Mouse (Mus musculus): ENCODE data around the gene Kif19a. TPM values are rescaled to one million over a fixed set of nuclear protein-coding genes. Genes with fewer than 3 reads are reported as not detected.

Gene Kif19a
- polyA plus RNA-seq, 1 experiment from 2014 or later = 0.17 TPM

DNA sequence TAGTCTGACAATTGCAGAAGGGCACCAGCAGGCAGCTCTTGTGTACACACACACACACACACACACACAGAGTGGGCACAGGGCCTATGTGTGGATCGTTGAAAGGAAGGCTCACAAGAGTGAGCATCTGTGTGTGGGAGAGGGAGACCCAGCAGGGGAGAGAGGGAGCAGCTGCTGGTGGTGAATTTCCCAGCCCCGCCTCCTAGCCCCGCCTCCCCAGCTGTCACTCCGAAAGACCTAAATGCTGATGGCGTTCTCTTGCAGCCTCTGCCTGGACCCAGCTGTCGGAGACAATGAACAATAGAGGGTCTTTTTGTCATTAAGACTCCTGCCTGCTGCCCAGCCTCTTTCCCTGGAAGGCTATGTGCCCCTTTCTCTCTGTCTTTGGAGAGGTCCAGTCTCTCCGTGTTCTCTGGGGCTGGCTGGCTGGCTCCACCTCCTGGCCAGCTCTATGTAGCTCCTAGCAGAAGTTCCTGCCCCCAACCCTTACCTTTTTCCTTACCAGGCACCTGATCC lies 30.1 kb downstream of the Kif19a start:
- Histone ChIP-seq H3K4me3 (peak overlapping the region; percentile 52), H3K4me1 (peaks cover 21% of the 10 kb centered on the region), H3K9ac (peak overlapping the region; percentile 61; the same call in 1 of the 2 replicates), H3K27ac (replicated peaks) (no peak overlapping the region), H3K4me2 (peak overlapping the region; percentile 73), H3K27me3 (replicated peaks) (peaks cover 62% of the 10 kb centered on the region), H3K36me3 (no peaks in the 10 kb centered on the region), H3K9me3 (no peaks in the 10 kb centered on the region)
- 2% methylated on average over 7 of the region's 7 CpGs for WGBS
- ATAC-seq (ENCODE audit: extremely low read depth, insufficient number of reproducible peaks, low FRiP score, low TSS enrichment) = no peak

GRCm38 (mm10) chr11:114795848-114796322 lies 30.7 kb downstream of the Kif19a start, which contains the start of gene Btbd17:
Gene Btbd17 (minus strand): TSS chr11:114795945.
- Histone ChIP-seq H3K27me3 (replicated peaks) (peaks cover 56% of the 10 kb centered on the region), H3K4me1 (peaks cover 21% of the 10 kb centered on the region), H3K9ac (peak within 1 kb of the TSS; percentile 61; the same call in 1 of the 2 replicates), H3K4me3 (peak within 1 kb of the TSS; percentile 52), H3K27ac (replicated peaks) (no peak within 1 kb of the TSS), H3K4me2 (peak within 1 kb of the TSS; percentile 73), H3K9me3 (no peaks in the 10 kb centered on the region), H3K36me3 (no peaks in the 10 kb centered on the region)
- WGBS = 15% methylated on average over 4 of the region's 4 CpGs
- no peak for ATAC-seq (ENCODE audit: extremely low read depth, insufficient number of reproducible peaks, low FRiP score, low TSS enrichment)

- no peak overlapping the region for H3K4me2 ChIP-seq
- no peak overlapping the region for H3K4me3 ChIP-seq
- peaks cover 43% of the 10 kb centered on the region for H3K27me3 ChIP-seq (replicated peaks)
- no peaks in the 10 kb centered on the region for H3K9me3 ChIP-seq
- H3K4me1 ChIP-seq = peaks cover 9% of the 10 kb centered on the region
- 81% methylated on average over 7 of the region's 7 CpGs for WGBS
- H3K36me3 ChIP-seq = no peaks in the 10 kb centered on the region
- H3K9ac ChIP-seq = no peak overlapping the region
- no peak overlapping the region for H3K27ac ChIP-seq (replicated peaks)
- no peak for ATAC-seq (ENCODE audit: extremely low read depth, insufficient number of reproducible peaks, low FRiP score, low TSS enrichment)
Measured at GRCm38 (mm10) chr11:114797176-114797575, 32.0 kb downstream of the Kif19a start.

- Histone ChIP-seq H3K4me1 (peaks cover 8% of the 10 kb centered on the region), H3K36me3 (no peaks in the 10 kb centered on the region), H3K4me2 (no peak overlapping the region), H3K4me3 (no peak overlapping the region), H3K27me3 (replicated peaks) (peaks cover 35% of the 10 kb centered on the region), H3K27ac (replicated peaks) (no peak overlapping the region), H3K9ac (no peak overlapping the region), H3K9me3 (no peaks in the 10 kb centered on the region)
- WGBS = 74% methylated on average over 3 of the region's 3 CpGs
- no peak for ATAC-seq (ENCODE audit: extremely low read depth, insufficient number of reproducible peaks, low FRiP score, low TSS enrichment)
Measured at GRCm38 (mm10) chr11:114797981-114798380, 32.8 kb downstream of the Kif19a start.

GRCm38 (mm10) chr11:114798624-114799023 lies 33.4 kb downstream of the Kif19a start, which contains the start of gene Gpr142:
Gene Gpr142 (plus strand): TSS chr11:114798924.
- 79% methylated on average over 3 of the region's 3 CpGs for WGBS
- H3K27me3 ChIP-seq (replicated peaks) = peaks cover 29% of the 10 kb centered on the region
- no peaks in the 10 kb centered on the region for H3K9me3 ChIP-seq
- no peak within 1 kb of the TSS for H3K4me3 ChIP-seq
- no peaks in the 10 kb centered on the region for H3K36me3 ChIP-seq
- no peak within 1 kb of the TSS for H3K4me2 ChIP-seq
- ATAC-seq (ENCODE audit: extremely low read depth, insufficient number of reproducible peaks, low FRiP score, low TSS enrichment) = no peak
- H3K4me1 ChIP-seq = peaks cover 11% of the 10 kb centered on the region
- no peak within 1 kb of the TSS for H3K27ac ChIP-seq (replicated peaks)
- no peak within 1 kb of the TSS for H3K9ac ChIP-seq

DNA sequence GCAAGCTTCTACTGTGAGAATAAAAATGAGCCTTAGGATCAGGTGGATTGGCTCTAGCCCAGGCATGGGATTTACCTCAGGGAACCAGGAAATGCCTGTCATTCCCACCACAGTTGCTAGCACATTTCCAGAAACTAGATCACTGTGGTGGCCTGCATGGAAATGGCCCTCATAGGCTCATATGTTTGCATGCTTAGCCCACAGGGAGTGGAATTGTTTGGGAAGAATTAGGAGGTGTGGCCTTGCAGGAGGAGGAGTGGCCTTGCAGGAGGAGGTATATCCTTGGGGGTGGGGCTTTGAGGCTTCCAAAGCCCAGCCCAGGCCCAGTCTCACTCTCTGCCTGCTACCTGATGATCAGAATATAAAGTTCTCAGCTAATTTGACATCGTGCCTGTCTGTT lies 36.7 kb downstream of the Kif19a start:
- H3K4me3 ChIP-seq = no peak overlapping the region
- H3K27ac ChIP-seq (replicated peaks) = no peak overlapping the region
- H3K9ac ChIP-seq = no peak overlapping the region
- no peak overlapping the region for H3K4me2 ChIP-seq
- peaks cover 5% of the 10 kb centered on the region; the same call in 1 of the 2 replicates for H3K4me1 ChIP-seq
- H3K36me3 ChIP-seq = no peaks in the 10 kb centered on the region
- 0 out of 2 replicates have a peak, but pooled peaks cover 10% of the 10 kb centered on the region for H3K27me3 ChIP-seq (replicated peaks)
- H3K9me3 ChIP-seq = no peaks in the 10 kb centered on the region
- ATAC-seq (ENCODE audit: extremely low read depth, insufficient number of reproducible peaks, low FRiP score, low TSS enrichment) = no peak
- WGBS = 85% methylated on average over 1 of the region's 1 CpGs

- Histone ChIP-seq H3K27ac (replicated peaks) (no peak overlapping the region), H3K9me3 (no peaks in the 10 kb centered on the region), H3K27me3 (replicated peaks) (0 out of 2 replicates have a peak, but pooled peaks cover 10% of the 10 kb centered on the region), H3K9ac (no peak overlapping the region), H3K36me3 (no peaks in the 10 kb centered on the region), H3K4me1 (peaks cover 9% of the 10 kb centered on the region), H3K4me3 (no peak overlapping the region), H3K4me2 (no peak overlapping the region)
- no peak for ATAC-seq (ENCODE audit: extremely low read depth, insufficient number of reproducible peaks, low FRiP score, low TSS enrichment)
- WGBS = 54% methylated on average over 15 of the region's 15 CpGs
Measured at GRCm38 (mm10) chr11:114802540-114803267, 37.5 kb downstream of the Kif19a start.

GRCm38 (mm10) chr11:114803990-114804389 lies 38.8 kb downstream of the Kif19a start:
- Histone ChIP-seq H3K4me1 (peaks cover 11% of the 10 kb centered on the region), H3K9ac (no peak overlapping the region), H3K27me3 (replicated peaks) (0 out of 2 replicates have a peak, but pooled peaks cover 10% of the 10 kb centered on the region), H3K36me3 (no peaks in the 10 kb centered on the region), H3K4me2 (no peak overlapping the region), H3K4me3 (no peak overlapping the region), H3K9me3 (no peaks in the 10 kb centered on the region), H3K27ac (replicated peaks) (no peak overlapping the region)
- ATAC-seq (ENCODE audit: extremely low read depth, insufficient number of reproducible peaks, low FRiP score, low TSS enrichment) = no peak
- 45% methylated on average over 8 of the region's 8 CpGs for WGBS

DNA sequence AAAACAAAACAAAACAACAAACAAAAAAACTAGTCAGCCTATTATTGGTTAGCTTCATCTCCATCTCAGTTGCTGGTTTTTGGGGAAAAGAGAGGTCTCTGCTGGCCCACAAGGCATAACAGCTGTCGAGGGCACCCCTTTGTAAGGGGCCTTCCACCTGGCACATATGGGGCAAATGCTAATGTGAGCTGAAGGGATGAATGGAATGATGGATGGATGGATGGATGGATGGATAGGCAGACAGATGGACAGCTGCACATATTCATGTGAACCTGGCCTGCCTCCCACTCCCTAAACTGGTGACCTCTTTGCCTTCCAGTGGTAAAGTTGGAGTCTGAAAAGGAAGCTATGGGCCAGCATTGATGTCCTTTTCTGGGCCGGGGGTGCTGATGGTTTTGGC lies 41.8 kb downstream of the Kif19a start:
- H3K36me3 ChIP-seq = no peaks in the 10 kb centered on the region
- WGBS = 73% methylated on average over 2 of the region's 2 CpGs
- peaks cover 11% of the 10 kb centered on the region for H3K4me1 ChIP-seq
- H3K9ac ChIP-seq = no peak overlapping the region
- H3K4me2 ChIP-seq = no peak overlapping the region
- no peak overlapping the region for H3K4me3 ChIP-seq
- H3K27me3 ChIP-seq (replicated peaks) = 0 out of 2 replicates have a peak, but pooled peaks cover 10% of the 10 kb centered on the region
- no peak overlapping the region for H3K27ac ChIP-seq (replicated peaks)
- ATAC-seq (ENCODE audit: extremely low read depth, insufficient number of reproducible peaks, low FRiP score, low TSS enrichment) = no peak
- H3K9me3 ChIP-seq = no peaks in the 10 kb centered on the region

DNA sequence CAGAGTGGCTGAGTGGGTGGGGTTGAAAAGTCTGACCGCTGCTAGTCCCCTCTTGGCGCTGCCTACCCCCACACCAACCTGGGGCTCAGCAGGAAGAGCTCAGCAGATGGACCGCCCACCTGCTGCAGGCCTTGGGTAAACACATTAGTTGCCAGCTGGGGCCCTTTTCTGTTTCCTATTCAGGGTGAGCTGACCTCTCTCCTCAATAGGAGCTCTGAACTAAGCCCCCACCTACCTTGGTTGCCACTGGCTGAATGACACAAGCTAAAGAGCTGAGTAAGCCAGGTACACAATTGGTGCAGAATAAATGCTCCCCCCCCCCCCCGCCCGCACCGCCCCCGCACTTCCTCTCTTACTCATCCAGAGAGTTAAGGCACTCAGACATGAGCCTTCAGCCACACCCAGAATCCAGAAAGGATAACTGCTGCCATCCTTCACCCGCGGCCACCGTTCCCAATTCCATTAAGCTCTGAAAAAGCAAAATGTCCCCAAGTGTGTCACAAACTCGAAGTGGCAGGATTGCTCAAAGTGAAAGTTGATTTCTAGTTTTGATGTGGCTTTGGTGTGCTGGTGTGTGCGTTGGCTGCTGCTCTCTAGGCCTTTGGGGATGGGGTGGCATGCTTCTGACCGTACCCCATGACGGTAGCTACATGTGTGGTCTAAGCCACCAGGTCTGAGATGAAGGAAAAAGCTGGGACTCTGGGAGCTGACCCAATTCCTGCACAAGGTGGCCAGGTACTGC lies 42.7 kb downstream of the Kif19a start:
- H3K27ac ChIP-seq (replicated peaks) = no peak overlapping the region
- no peak for ATAC-seq (ENCODE audit: extremely low read depth, insufficient number of reproducible peaks, low FRiP score, low TSS enrichment)
- H3K9ac ChIP-seq = no peak overlapping the region
- H3K4me3 ChIP-seq = no peak overlapping the region
- H3K4me2 ChIP-seq = no peak overlapping the region
- H3K27me3 ChIP-seq (replicated peaks) = 0 out of 2 replicates have a peak, but pooled peaks cover 10% of the 10 kb centered on the region
- no peaks in the 10 kb centered on the region for H3K36me3 ChIP-seq
- H3K4me1 ChIP-seq = peaks cover 12% of the 10 kb centered on the region
- H3K9me3 ChIP-seq = no peaks in the 10 kb centered on the region
- 38% methylated on average over 14 of the region's 14 CpGs for WGBS

DNA sequence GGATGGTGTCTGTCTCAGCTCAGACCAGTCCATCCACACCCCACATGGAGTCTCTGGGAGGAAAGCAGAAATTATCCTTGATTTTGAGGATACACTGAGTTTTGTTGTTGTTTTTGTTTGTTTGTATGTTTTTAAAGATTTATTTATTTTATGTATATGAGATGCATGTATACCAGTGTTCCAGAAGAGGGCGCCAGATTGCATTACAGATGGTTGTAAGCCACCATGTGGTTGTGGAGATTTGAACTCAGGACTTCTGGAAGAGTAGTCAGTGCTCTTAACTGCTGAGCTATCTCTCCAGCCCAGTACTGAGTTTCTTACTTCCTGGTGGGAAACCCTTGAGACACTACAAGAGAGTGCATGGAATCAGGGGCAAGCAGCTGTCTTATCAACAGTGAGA lies 44.2 kb downstream of the Kif19a start:
- no peaks in the 10 kb centered on the region for H3K9me3 ChIP-seq
- H3K27me3 ChIP-seq (replicated peaks) = 0 out of 2 replicates have a peak, but pooled peaks cover 2% of the 10 kb centered on the region
- peaks cover 12% of the 10 kb centered on the region for H3K4me1 ChIP-seq
- no peak for ATAC-seq (ENCODE audit: extremely low read depth, insufficient number of reproducible peaks, low FRiP score, low TSS enrichment)
- no peak overlapping the region for H3K4me3 ChIP-seq
- no peak overlapping the region for H3K27ac ChIP-seq (replicated peaks)
- no peaks in the 10 kb centered on the region for H3K36me3 ChIP-seq
- H3K4me2 ChIP-seq = no peak overlapping the region
- H3K9ac ChIP-seq = no peak overlapping the region
- 66% methylated on average over 1 of the region's 1 CpGs for WGBS

Measured in heart, embryonic 13.5 days (tissue).